Mouse (Mus musculus): ENCODE results near the gene Ccdc93. TPM values are rescaled to one million over a fixed set of nuclear protein-coding genes. Genes with fewer than 3 reads are reported as not detected.

Gene Ccdc93
- total RNA-seq, 2 experiments from 2014 or later, result 19.7 to 23.4 TPM

DNA sequence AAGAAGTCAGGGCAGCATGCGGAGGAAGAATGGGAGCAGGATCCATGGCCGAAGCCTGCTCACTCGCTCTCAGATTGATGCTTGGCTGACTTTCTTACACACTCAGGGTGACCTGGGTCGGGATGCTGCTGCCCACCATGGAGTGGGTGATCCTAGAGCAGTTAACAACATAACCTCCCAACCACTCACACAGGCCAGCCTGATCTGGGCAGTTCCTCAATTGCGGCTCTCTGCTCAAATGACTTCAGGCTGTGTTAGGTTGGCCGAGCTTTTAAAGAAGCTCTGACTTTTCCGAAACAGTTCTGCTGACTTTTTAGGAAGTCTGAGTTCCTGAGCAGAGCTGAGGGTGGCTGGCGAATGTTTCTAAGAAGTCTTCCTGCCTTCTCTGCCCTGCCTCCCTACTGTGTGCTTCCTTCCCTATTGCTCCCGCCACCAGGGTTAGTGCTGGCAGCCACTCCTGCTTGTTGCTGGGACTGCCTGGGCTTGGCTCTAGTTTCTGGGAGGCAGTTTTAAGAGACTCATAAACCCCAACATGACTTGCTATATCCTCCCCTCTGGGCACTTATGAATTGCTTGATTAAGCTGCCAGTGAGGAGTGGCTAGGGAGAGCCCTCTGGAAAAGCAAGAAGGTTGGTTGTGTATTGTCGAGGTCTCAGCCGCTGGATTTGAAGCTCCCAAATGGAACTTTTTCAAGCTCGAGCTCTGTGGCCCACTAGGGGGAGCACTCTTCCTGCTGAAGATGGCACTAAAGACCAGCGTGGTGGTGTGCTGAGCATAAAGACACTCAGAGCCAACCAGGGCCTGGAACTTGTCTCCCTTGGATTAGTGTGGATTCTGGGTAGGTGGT is 9.9 kb downstream of the Ccdc93 start:
- intact Hi-C loops (cut with DNase I), result loop anchor here (5.0 kb wide), 1 partner anchor 112 kb away; no protein-coding TSS in a partner anchor
- peak; percentile 79 to 84 for DNase-seq (ENCODE audit: low spot score in 2 of 2)

DNA sequence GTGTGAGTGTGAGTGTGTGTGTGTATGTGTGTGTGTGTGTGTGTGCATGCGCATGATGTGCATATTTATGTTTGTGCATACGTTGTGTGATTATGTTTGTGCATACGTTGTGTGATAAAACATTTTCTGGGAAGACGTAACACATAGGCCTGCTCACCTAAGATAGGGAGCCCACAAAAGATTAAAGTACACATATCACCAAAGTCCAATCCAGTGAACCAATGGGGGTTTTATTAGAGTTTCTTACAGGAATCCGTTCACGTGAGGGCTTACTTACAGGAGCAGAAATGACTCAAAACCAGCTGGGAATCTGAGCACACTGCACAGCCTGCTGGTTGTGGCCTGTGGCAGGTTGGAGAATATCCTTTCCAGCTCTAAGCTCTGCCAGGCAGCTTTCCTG is 13.3 kb downstream of the Ccdc93 start:
- no peak for DNase-seq (ENCODE audit: low spot score in 2 of 2)

DNA sequence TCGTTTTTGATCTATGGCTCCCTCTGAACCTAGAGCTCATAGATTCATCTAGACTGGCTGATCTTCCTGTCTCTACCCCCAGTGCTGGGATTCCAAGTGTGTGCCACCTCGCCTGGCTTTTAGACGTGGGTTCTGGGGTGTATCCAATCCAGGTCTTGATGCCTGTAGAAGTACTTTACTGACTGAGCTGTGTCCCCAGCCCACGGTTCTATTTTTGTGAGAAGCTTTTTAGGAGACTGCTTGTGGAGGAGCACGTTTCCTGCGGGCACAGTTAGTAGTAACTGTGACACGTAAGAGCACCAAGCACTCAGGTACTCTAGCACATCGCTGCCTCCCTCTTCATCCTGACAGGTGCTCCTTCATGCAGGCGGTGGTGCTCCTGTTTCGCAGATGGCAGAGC is 16.4 kb downstream of the Ccdc93 start:
- peak; percentile 41 to 47 for DNase-seq (ENCODE audit: low spot score in 2 of 2)
- intact Hi-C loops (cut with DNase I), result loop anchor here (5.0 kb wide), 1 partner anchor 45 kb away; no protein-coding TSS in a partner anchor

More for the DNA sequence above, 13.3 kb downstream of the Ccdc93 start:
- intact Hi-C loops (cut with DNase I), result loop anchor here (5.0 kb wide), 1 partner anchor 108 kb away; no protein-coding TSS in a partner anchor

DNA sequence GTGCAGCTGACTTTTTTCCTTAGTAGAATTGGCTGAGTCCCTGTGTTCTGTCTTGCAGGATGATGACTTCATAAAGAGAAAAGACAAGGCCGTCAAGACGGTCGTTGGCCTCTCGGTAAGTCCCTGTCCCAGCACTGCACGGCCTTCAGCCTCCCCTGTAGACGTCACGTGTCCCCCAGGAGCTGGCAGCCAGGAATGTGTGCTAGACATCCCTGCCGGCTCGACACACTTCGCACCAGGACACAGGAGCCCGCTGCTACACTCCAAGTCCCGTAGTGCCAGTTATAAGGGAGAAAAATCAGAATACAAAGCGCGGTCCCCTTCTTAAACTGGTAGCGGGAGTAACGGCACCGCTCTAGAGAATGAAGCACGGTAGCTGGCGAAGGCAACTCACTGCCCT is 17.3 kb downstream of the Ccdc93 start:
- DNase-seq (ENCODE audit: low spot score in 2 of 2), result no peak
- intact Hi-C loops (cut with DNase I), result loop anchor here (5.0 kb wide), 1 partner anchor 44 kb away; no protein-coding TSS in a partner anchor

DNA sequence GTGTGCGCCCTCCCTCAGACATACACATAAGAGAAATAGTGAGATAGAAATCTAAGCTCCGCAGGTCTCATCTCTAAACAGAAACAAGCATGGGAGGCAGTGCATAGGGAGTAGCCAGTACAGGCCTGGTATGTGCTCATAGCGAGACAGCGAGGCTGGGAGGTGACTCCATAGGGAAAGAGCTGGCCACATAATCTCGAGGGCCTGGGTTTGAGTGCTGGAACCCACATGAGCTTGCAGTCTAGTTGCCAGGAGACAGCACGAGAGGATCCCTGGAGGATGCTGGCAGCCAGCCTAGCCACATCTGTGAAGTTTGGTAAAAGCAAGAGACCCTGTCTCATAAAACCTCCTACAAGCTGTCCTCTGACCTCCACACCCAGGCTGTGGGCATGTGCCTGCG is 20.2 kb downstream of the Ccdc93 start:
- DNase-seq (ENCODE audit: low spot score in 2 of 2), result no peak
- intact Hi-C loops (cut with DNase I), result no loop called here

DNA sequence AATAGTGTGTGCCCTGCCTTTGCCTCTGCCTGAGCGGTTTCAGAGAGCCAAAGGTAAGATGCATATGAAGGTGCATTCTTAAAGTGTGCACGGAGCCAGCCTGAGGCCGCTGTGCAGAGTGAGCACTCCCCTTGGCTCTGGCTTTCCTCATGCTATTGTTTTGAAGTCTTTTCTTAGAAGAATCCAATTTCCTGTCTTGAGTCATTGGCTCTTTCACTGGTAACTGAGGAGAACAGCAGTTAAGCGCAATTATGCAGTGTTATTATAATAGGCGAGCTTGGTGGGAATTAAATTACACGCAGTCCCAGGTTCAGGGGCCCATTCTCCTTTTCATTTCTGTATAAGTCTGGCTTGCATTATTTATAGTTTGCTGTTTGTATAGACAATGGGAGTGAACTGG is 21.6 kb downstream of the Ccdc93 start:
- intact Hi-C loops (cut with DNase I), result no loop called here
- no peak for DNase-seq (ENCODE audit: low spot score in 2 of 2)

DNA sequence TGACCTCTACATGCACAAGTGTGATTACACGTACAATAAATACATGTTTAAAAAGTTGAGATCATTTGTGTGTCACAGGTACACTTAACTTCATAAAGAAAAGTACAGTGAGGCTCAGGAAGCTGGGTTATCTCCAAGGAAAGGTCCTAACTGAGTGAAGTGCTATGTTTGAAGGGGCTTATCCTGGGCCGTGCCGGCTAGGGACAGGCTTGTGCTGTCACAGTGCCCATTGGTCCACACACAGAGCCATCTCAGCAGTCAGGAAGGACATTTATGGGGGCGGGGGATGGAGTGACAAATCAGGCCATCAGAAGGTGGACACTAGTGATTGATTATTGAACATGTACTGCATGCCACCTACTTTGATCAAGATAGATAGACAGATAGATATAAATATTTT is 22.2 kb downstream of the Ccdc93 start:
- DNase-seq (ENCODE audit: low spot score in 2 of 2), result no peak
- intact Hi-C loops (cut with DNase I), result no loop called here

DNA sequence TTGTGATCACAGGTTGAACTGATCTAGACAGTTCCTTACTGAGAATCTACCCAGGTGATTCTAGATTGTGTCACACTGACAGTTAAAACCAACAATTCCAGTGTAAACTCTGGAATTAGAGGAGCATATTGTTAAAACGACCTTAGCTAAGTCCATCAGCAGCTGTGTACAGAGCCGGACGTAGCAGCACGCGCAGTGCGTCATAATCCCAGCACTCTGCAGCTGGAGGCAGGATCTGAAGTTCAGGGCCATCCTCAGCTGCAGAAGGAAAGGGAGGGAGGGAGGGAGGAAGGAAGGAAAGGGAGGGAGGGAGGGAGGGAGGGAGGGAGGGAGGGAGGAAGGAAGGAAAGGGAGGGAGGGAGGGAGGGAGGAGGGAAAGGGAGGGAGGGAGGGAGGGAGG is 24.1 kb downstream of the Ccdc93 start:
- intact Hi-C loops (cut with DNase I), result no loop called here
- no peak for DNase-seq (ENCODE audit: low spot score in 2 of 2)

DNA sequence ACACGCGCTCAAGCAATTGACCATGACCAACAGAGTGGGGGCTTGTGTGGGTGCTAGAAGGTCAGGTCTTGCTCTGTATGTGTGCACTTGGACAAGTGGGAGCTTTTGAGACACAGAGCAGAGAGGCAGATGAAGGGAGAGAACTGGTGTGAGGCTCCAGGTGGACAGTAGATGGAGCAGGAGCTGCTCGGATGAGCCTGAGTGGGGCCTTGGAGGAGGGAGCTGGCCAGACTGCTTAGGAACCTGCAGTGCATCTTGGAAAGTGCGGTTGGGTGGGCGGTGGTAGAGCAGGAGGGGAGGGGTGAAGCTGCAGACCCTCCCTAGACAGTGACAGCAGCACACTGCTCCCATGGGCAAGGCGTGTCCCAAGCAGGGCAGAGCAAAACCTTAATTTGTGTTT is 29.2 kb downstream of the Ccdc93 start:
- intact Hi-C loops (cut with DNase I), result no loop called here
- DNase-seq (ENCODE audit: low spot score in 2 of 2), result peak; percentile 36 to 38

DNA sequence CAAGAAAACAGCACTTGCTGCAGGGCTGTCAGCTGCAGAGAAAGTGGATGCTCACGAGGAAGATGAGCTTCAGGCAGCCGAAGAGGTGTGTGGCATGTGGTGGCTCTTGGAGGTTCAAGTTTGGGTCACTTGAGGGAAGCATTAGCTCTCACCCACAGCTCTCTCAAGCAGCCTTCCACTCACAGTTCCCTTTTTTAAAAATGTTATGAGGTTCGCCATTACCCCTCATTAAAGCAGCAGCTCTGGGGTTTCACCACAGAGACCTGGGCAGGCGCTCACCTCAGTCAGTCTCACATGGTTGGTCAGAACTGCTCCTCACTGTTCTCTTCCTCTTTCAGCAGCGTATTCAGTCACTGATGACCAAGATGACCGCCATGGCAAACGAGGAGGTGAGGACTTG is 31.0 kb downstream of the Ccdc93 start:
- intact Hi-C loops (cut with DNase I), result no loop called here
- DNase-seq (ENCODE audit: low spot score in 2 of 2), result no peak

DNA sequence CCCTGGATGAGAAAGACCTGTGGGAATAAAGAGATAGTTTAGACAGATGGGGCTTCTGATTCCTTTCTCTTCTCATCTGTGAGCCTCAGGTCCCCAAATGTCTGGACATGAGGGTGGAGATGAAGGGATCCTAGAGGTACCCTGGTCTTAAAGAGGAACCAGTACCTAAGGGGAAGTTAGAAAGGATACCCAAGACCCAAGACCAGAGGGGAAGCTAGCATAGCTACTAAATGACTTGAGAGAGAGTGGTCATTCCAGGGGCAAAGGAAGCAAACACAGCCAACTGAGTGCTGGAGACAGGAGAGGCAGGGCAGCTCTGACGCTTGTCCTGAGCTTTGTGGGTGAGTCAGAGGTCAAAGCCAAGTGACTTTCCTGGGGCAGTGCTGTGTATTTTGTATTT is 31.8 kb downstream of the Ccdc93 start:
- intact Hi-C loops (cut with DNase I), result no loop called here
- no peak for DNase-seq (ENCODE audit: low spot score in 2 of 2)

DNA sequence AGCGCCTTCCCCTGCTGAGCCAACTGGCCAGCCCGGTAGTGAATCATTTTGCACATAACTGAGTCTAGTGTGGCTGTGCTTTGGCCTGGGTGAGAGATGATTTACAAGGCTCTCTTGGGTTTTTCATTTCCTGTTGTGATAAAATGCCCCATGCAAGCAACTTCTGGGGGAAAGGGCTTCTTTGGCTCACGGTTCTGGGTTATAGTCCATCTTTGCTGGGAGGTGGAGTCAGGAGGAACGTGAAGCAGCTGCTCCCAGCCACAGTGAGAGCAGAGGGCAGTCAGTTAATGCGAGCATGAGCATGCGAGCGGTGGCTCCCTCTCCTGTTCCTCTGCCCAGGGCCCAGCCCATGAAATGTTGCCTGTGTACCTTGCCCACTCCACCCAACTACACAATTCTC is 33.0 kb downstream of the Ccdc93 start:
- intact Hi-C loops (cut with DNase I), result no loop called here

DNA sequence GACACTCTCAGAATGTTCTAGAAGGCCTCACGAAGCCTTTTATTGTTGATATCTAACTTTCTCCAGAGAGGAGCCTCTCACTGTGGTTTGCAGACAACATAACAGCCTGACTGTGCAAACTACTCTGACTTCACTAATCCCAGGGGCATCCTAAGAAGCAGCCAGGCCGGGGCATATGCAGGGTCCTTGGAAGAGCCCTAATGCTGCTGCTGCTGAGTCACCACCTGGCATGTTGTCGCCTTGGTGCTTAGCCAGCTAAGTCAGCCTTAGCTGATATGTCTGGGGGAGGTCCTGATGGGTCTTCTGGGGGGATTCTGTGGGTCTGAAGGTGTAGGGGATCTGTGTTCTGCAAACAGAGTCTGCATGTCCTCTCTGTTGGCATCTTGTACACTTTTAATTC is 35.4 kb downstream of the Ccdc93 start:
- intact Hi-C loops (cut with DNase I), result no loop called here
- no peak for DNase-seq (ENCODE audit: low spot score in 2 of 2)

More for the DNA sequence above, 33.0 kb downstream of the Ccdc93 start:
- DNase-seq (ENCODE audit: low spot score in 2 of 2), result no peak

DNA sequence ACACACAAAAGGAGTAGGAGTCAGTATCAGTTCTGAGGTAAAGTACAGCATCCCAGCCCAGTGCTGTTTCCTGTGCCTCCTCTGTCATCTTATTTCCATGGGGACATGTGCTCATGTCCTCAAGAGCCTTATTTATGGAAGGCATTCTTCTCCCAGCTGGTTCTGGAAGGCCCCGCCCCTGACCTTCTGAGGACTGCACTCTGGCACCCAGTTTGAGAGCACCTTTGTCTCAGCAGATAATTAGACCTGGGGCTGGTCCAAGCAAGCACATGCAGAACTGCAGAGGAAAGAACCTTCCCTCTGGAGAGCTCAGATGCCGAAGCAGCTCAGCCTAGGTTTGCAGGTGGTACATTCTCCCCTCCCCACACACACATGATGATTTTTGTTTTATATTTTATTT is 37.4 kb downstream of the Ccdc93 start:
- intact Hi-C loops (cut with DNase I), result no loop called here
- DNase-seq (ENCODE audit: low spot score in 2 of 2), result no peak

DNA sequence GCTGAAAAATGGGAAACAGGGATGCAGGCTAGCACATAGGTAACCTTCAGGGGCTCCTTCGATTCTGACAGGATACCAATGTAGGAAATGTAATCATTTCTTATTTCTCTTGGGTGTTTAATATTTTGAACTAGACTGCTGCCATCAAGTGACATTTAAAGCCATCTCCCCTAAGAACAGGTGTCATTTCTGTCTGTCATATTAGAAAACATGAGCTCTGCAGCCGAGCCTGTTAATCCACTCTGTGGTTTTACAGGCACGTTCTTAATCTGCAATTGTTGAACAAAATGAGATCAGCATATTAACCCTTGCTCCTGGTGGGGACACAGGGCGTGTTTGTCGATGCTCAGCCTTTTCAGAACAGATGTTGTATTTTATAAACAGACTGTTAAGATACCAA is 40.7 kb downstream of the Ccdc93 start:
- intact Hi-C loops (cut with DNase I), result no loop called here
- DNase-seq (ENCODE audit: low spot score in 2 of 2), result no peak

DNA sequence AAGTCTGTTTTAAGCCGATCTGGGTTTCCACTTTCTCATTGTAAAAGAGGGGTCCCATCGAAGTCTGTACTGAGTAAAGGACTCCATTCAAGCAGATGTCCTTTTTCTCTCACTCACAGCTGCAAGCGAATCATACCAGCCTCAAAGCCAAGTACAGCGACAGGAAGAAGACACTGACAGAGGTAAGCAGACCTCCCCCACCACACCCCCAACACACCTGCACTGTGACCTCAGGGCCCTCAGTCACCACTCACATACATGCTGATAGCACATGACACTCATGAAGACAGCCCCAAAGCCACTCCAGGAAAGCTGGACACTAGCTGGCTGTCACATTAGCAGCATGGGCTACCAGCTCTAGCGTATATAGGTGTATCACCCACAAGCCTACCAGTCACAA is 46.9 kb downstream of the Ccdc93 start:
- intact Hi-C loops (cut with DNase I), result no loop called here
- DNase-seq (ENCODE audit: low spot score in 2 of 2), result no peak

DNA sequence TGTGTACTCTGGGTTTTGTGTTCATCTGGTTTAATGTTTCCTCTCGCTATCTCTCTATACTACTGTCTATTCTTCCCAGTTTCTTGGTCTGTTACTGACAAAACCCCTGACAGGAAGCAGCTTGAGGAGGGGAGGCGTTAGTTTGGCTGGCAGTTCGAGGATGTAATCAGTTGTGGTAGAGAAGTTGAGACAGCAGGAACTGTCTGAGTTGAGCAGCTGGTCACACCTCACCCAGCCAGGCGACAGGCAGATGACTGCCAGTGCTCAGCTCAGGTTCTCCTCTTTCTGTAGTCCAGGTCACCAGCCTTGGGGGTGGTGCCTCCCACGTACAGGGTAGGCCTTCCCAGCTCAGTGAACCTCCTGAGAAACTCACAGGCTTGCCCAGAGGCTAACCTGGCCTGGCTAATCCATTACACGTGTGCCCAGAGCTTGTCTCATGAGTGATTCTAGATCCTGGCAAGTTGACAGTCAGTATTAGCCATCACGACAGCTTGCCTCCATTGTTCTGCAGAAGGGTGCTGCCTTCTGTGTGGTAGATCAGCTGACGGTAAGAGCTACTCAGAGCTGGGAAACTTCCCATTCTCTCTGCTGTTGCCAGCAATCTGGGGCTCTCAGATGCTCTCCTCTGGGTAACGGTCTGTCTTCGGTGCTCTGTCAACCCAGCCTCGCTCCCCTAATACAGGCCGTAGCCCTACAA is 47.6 kb downstream of the Ccdc93 start:
- DNase-seq (ENCODE audit: low spot score in 2 of 2), result peak; percentile 21 to 57
- intact Hi-C loops (cut with DNase I), result no loop called here

DNA sequence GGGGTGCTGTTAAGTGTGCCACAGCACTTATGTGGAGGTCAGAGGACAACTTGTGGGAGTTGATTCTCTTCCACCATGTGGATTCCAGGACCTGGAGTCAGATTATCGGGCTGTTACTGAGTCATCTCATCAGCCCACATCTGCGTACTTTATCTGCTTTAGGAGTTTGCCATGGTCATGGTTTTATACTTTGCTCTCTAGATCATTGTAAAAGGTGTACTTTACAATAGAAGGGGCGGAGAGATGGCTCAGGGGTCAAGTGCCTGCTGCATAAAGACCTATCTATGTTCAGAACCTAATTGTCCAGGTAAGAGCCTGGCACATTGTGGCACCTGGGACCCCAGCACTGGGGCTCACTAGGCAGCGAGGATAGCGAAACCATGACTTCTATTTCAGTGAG is 48.6 kb downstream of the Ccdc93 start:
- intact Hi-C loops (cut with DNase I), result no loop called here

DNA sequence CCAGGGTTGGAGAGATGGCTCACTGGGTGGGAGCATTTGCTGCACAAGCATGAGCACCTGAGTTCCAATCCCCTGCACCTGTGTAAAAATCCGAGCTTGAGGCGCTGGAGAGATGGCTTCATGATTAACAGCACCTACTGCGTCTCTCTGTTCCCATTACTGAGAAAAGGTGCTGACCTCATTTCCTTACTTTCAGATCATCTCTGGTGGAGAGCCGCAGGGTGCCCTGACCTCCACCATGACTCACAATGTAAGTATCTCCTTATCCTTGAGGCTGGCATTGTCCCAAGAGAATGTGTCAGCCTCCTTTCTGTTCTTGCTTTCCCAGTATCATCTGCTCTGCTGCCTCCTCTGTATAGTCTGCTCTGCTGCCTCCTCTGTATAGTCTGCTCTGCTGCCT is 52.2 kb downstream of the Ccdc93 start:
- intact Hi-C loops (cut with DNase I), result no loop called here

More for the DNA sequence above, 48.6 kb downstream of the Ccdc93 start:
- DNase-seq (ENCODE audit: low spot score in 2 of 2), result no peak

DNA sequence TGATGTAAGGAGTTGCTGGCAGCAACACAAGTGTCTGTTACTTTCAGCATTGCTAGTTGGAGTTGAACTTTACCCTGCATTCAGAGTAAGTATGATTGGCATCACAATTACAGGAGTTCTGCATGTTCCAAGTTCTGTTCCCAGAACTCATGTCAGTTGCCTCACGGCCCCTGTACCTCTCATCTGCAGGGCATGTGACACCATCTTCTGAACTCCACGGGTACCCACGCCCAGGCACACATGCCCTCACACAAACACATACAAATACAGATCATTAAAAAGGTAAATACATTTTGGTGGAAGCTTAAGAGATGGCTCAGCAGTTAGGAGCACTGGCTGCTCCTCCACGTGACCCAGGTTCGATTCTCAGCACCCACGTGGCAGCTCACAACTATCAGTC is 56.0 kb downstream of the Ccdc93 start:
- intact Hi-C loops (cut with DNase I), result no loop called here

More for the DNA sequence above, 52.2 kb downstream of the Ccdc93 start:
- no peak for DNase-seq (ENCODE audit: low spot score in 2 of 2)

DNA sequence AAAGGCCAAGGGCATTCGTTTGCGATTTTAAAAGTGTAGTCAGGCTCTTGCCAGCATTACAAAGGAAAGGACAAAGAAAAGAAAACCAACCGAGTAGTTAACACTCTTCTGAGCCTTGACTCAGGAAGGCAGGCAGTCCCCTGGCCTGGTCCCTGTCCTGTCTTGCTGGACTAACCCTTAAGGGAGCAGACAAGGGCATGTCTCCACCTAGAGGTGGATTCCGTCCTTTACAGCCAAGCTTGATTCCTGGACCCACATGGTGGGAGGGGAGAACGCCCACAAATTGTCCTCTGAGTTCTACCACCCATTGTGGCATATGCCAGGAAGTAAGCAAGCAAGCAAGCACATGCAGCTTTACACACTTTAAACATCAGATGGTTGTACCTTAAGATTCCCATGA is 59.4 kb downstream of the Ccdc93 start:
- intact Hi-C loops (cut with DNase I), result loop anchor here (5.0 kb wide), 1 partner anchor 43 kb away; no protein-coding TSS in a partner anchor
- peak; percentile 25 to 40 for DNase-seq (ENCODE audit: low spot score in 2 of 2)

More for the DNA sequence above, 56.0 kb downstream of the Ccdc93 start:
- no peak for DNase-seq (ENCODE audit: low spot score in 2 of 2)

All from left cerebral cortex, postnatal 14 days (tissue).